Mouse (Mus musculus) E14TG2a.4 (cell line): Measurements from ENCODE around the gene Spdl1.
A peak's percentile ranks its signal among the peaks of the same experiment; 100 is the strongest.

Experiments
- CTCF ChIP-seq: conservative IDR thresholded peaks from 2 replicates; pipeline ENCODE4 v1.5.1; 2014; ENCODE audit warnings: low read length
- NANOG ChIP-seq: IDR thresholded peaks from 2 replicates; pipeline ENCODE4 v1.6.1; 2014; ENCODE audit warnings: borderline replicate concordance, low read length, mixed read lengths

DNA sequence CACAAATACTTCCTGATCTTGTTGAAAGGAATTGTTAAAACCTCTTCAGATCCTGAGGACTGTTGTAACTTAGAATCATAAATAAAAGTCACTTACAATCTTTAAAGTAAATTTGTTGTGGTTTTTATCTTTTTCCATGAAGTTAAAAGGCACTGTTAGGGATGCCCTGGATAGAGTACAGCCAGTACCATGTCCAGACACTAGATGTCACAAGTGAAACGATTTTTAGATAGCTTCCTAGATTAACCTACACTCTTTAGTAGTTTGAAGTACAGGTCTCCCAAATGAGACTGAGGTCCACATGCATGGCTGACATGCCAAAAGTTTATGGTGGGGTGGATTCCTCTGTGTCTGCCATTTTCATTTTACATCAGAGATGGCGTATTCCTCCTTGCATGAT lies 2.8 kb upstream of the Spdl1 start:
- TF ChIP-seq CTCF = peak; percentile 60
- TF ChIP-seq NANOG = no peak
